Mouse (Mus musculus): ENCODE results near the gene Plekhh3. TPM values are rescaled to one million over a fixed set of nuclear protein-coding genes. Genes with fewer than 3 reads are reported as not detected.

Plekhh3 gene
- polyA plus RNA-seq, 1 experiment from 2014 or later = 17.1 TPM

- Histone ChIP-seq H3K27me3 (ENCODE audit: control insufficient read depth, insufficient read depth, low read depth, low read length) (peaks cover 30% of the 10 kb centered on the region), H3K27ac (ENCODE audit: low read length) (no peak overlapping the region), H3K4me2 (ENCODE audit: low read depth, low read length) (peak overlapping the region; percentile 82), H3K4me3 (ENCODE audit: low read length) (peak overlapping the region; percentile 43), H3K9me3 (ENCODE audit: control insufficient read depth, low read length) (no peaks in the 10 kb centered on the region), H3K36me3 (ENCODE audit: control insufficient read depth, insufficient read depth, low read length) (no peaks in the 10 kb centered on the region), H3K4me1 (replicated peaks; ENCODE audit: control insufficient read depth, insufficient read depth, low read length) (peaks cover 44% of the 10 kb centered on the region), H3K9ac (ENCODE audit: low read length) (peak overlapping the region; percentile 71)
- WGBS = 31% methylated on average over 9 of the region's 9 CpGs
- no peak for ATAC-seq (ENCODE audit: low read depth)
Measured at GRCm38 (mm10) chr11:101174389-101174745, 3.2 kb upstream of the Plekhh3 start.

- H3K9me3 ChIP-seq (ENCODE audit: control insufficient read depth, low read length) = no peaks in the 10 kb centered on the region
- 1% methylated on average over 61 of the region's 61 CpGs for WGBS
Measured at GRCm38 (mm10) chr11:101173631-101174388, 2.7 kb upstream of the Plekhh3 start.

GRCm38 (mm10) chr11:101173112-101173511, 2.0 kb upstream of the Plekhh3 start:
- ATAC-seq (ENCODE audit: low read depth) = no peak
- H3K9ac ChIP-seq (ENCODE audit: low read length) = peak overlapping the region; percentile 19
- no peaks in the 10 kb centered on the region for H3K9me3 ChIP-seq (ENCODE audit: control insufficient read depth, low read length)
- peak overlapping the region; percentile 92 for H3K27ac ChIP-seq (ENCODE audit: low read length)
- peak overlapping the region; percentile 82 for H3K4me2 ChIP-seq (ENCODE audit: low read depth, low read length)
- H3K4me3 ChIP-seq (ENCODE audit: low read length) = peak overlapping the region; percentile 43
- H3K4me1 ChIP-seq (replicated peaks; ENCODE audit: control insufficient read depth, insufficient read depth, low read length) = peaks cover 56% of the 10 kb centered on the region
- peaks cover under 1% of the 10 kb centered on the region for H3K36me3 ChIP-seq (ENCODE audit: control insufficient read depth, insufficient read depth, low read length)
- 9% methylated on average over 11 of the region's 11 CpGs for WGBS
- H3K27me3 ChIP-seq (ENCODE audit: control insufficient read depth, insufficient read depth, low read depth, low read length) = peaks cover 25% of the 10 kb centered on the region

More at GRCm38 (mm10) chr11:101173631-101174388, 2.7 kb upstream of the Plekhh3 start:
- peak overlapping the region; percentile 92 for H3K27ac ChIP-seq (ENCODE audit: low read length)
- peak overlapping the region; percentile 43 for H3K4me3 ChIP-seq (ENCODE audit: low read length)
- H3K4me1 ChIP-seq (replicated peaks; ENCODE audit: control insufficient read depth, insufficient read depth, low read length) = peaks cover 49% of the 10 kb centered on the region
- H3K27me3 ChIP-seq (ENCODE audit: control insufficient read depth, insufficient read depth, low read depth, low read length) = peaks cover 30% of the 10 kb centered on the region
- H3K9ac ChIP-seq (ENCODE audit: low read length) = peak overlapping the region; percentile 71
- H3K36me3 ChIP-seq (ENCODE audit: control insufficient read depth, insufficient read depth, low read length) = no peaks in the 10 kb centered on the region
- peak overlapping the region; percentile 82 for H3K4me2 ChIP-seq (ENCODE audit: low read depth, low read length)
- peak; percentile 54 for ATAC-seq (ENCODE audit: low read depth)

DNA sequence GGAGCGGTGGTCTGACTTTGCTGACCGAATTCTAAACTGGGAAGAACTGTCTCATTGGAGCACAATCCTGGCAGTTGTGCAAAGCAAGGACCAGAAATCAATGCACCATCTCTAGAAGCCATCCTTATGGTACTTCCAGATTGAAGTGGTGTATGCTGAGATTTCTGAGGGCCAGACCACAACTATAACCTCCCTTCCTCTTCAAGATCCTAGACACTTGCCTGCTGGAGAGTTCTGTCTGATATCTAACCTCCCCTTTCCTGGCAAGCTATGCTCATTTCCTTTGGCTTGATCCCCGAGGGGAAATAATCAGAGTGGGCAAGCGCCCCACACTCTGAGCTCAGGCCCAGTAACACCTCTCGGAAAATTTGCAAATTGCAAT, 1.3 kb upstream of the Plekhh3 start:
- Histone ChIP-seq H3K4me3 (ENCODE audit: low read length) (peak overlapping the region; percentile 68), H3K27me3 (ENCODE audit: control insufficient read depth, insufficient read depth, low read depth, low read length) (peaks cover 25% of the 10 kb centered on the region), H3K36me3 (ENCODE audit: control insufficient read depth, insufficient read depth, low read length) (peaks cover 8% of the 10 kb centered on the region), H3K9ac (ENCODE audit: low read length) (peak overlapping the region; percentile 67), H3K4me2 (ENCODE audit: low read depth, low read length) (peak overlapping the region; percentile 82), H3K9me3 (ENCODE audit: control insufficient read depth, low read length) (no peaks in the 10 kb centered on the region), H3K27ac (ENCODE audit: low read length) (peak overlapping the region; percentile 98), H3K4me1 (replicated peaks; ENCODE audit: control insufficient read depth, insufficient read depth, low read length) (peaks cover 59% of the 10 kb centered on the region)
- ATAC-seq (ENCODE audit: low read depth) = no peak
- 5% methylated on average over 5 of the region's 5 CpGs for WGBS

- peaks cover 22% of the 10 kb centered on the region for H3K27me3 ChIP-seq (ENCODE audit: control insufficient read depth, insufficient read depth, low read depth, low read length)
- peaks cover 59% of the 10 kb centered on the region for H3K4me1 ChIP-seq (replicated peaks; ENCODE audit: control insufficient read depth, insufficient read depth, low read length)
Measured at GRCm38 (mm10) chr11:101171721-101172433, 726 bp upstream of the Plekhh3 start.

DNA sequence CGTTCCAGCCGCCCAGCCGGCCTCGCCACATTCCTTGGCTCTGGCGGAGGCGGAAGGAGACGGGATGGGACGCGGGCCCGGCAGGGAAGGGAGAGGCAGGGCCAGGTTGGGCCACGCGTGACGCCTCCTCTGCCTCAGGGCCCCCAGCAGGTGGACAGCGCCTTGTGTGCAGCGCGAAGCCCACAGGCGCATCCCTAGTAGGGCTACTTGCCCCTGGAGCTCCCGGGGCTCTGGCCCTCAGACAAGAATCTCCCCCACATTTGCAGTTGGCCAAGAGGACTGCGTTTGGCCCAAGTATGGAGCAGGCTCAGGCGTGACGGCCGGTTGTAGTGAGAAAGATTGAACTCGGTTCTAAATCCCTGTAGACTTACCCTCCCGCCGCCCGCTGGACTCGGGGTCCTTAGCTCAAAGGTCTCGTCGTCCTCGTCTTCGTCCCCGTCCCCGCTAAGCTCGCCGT, 769 bp downstream of the Plekhh3 start, which contains the start of gene Cntnap1:
TSS of gene Cntnap1 (plus strand) at position 170 of the 457 bp plus-strand sequence.
- H3K4me2 ChIP-seq (ENCODE audit: low read depth, low read length) = peak within 1 kb of the TSS; percentile 97
- H3K9me3 ChIP-seq (ENCODE audit: control insufficient read depth, low read length) = no peaks in the 10 kb centered on the region
- H3K27ac ChIP-seq (ENCODE audit: low read length) = peak within 1 kb of the TSS; percentile 76
- peak within 1 kb of the TSS; percentile 68 for H3K9ac ChIP-seq (ENCODE audit: low read length)
- peaks cover 57% of the 10 kb centered on the region for H3K4me1 ChIP-seq (replicated peaks; ENCODE audit: control insufficient read depth, insufficient read depth, low read length)
- ATAC-seq (ENCODE audit: low read depth) = no peak
- H3K27me3 ChIP-seq (ENCODE audit: control insufficient read depth, insufficient read depth, low read depth, low read length) = peaks cover 13% of the 10 kb centered on the region
- under 1% methylated on average over 35 of the region's 35 CpGs for WGBS
- H3K4me3 ChIP-seq (ENCODE audit: low read length) = peak within 1 kb of the TSS; percentile 55
- H3K36me3 ChIP-seq (ENCODE audit: control insufficient read depth, insufficient read depth, low read length) = peaks cover 24% of the 10 kb centered on the region

More at GRCm38 (mm10) chr11:101171721-101172433, 726 bp upstream of the Plekhh3 start:
- peak overlapping the region; percentile 67 for H3K9ac ChIP-seq (ENCODE audit: low read length)
- WGBS = under 1% methylated on average over 31 of the region's 31 CpGs
- peak overlapping the region; percentile 98 for H3K27ac ChIP-seq (ENCODE audit: low read length)
- peak overlapping the region; percentile 82 for H3K4me2 ChIP-seq (ENCODE audit: low read depth, low read length)
- H3K36me3 ChIP-seq (ENCODE audit: control insufficient read depth, insufficient read depth, low read length) = peaks cover 13% of the 10 kb centered on the region
- H3K9me3 ChIP-seq (ENCODE audit: control insufficient read depth, low read length) = no peaks in the 10 kb centered on the region
- peak; percentile 73 for ATAC-seq (ENCODE audit: low read depth)
- H3K4me3 ChIP-seq (ENCODE audit: low read length) = peak overlapping the region; percentile 68

DNA sequence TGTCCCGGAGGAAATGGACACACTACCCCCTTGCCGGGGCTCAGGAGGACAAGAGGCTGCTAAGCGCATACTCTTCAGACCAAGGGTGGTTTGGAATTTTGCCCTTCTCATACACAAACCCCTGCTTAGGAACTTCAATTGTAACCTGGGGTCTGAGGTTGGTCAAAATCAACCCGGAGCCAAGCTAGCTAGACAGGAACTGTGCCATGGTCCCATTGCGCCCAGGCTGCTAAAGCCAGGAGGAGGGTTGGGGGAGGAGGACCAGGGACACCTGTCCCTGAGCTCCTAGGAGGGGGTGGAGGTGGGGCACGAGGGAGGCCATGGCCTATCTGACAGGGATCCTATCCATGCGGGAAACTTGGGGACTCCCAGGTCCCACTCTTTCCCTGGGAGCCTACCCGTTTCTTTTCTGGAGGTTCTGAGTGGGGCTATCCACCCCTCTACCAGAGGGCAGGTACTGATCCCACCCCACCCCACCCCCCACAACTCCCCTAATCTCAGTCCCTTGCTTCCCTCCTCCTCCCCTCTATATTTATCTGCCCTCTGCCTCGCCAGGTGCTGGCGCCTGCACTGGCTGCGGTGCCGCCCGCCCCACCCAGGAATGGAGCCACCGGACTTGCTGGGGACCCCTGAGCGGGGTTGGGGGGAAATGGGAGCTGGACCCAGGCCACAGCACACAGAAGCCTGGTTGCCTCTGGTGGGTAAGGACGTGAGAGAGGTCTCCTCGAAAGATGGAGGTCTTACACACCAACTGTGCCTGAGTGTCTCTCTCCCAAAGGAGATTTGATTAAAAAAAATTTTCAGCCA, 1.6 kb downstream of the Plekhh3 start:
- peaks cover 8% of the 10 kb centered on the region; the same call in 1 of the 2 replicates for H3K27me3 ChIP-seq (ENCODE audit: control insufficient read depth, insufficient read depth, low read depth, low read length)
- H3K9me3 ChIP-seq (ENCODE audit: control insufficient read depth, low read length) = no peaks in the 10 kb centered on the region
- peaks cover 55% of the 10 kb centered on the region for H3K4me1 ChIP-seq (replicated peaks; ENCODE audit: control insufficient read depth, insufficient read depth, low read length)
- H3K27ac ChIP-seq (ENCODE audit: low read length) = peak overlapping the region; percentile 76
- H3K4me2 ChIP-seq (ENCODE audit: low read depth, low read length) = peak overlapping the region; percentile 97
- ATAC-seq (ENCODE audit: low read depth) = no peak
- H3K36me3 ChIP-seq (ENCODE audit: control insufficient read depth, insufficient read depth, low read length) = peaks cover 25% of the 10 kb centered on the region
- WGBS = 10% methylated on average over 17 of the region's 17 CpGs
- peak overlapping the region; percentile 68 for H3K9ac ChIP-seq (ENCODE audit: low read length)
- H3K4me3 ChIP-seq (ENCODE audit: low read length) = peak overlapping the region; percentile 55

- H3K9ac ChIP-seq (ENCODE audit: low read length) = peak overlapping the region; percentile 68
- 59% methylated on average over 18 of the region's 18 CpGs for WGBS
- no peak overlapping the region for H3K27ac ChIP-seq (ENCODE audit: low read length)
- H3K9me3 ChIP-seq (ENCODE audit: control insufficient read depth, low read length) = no peaks in the 10 kb centered on the region
- H3K36me3 ChIP-seq (ENCODE audit: control insufficient read depth, insufficient read depth, low read length) = peaks cover 35% of the 10 kb centered on the region
- peaks cover 7% of the 10 kb centered on the region; the same call in 1 of the 2 replicates for H3K27me3 ChIP-seq (ENCODE audit: control insufficient read depth, insufficient read depth, low read depth, low read length)
- ATAC-seq (ENCODE audit: low read depth) = no peak
- peak overlapping the region; percentile 97 for H3K4me2 ChIP-seq (ENCODE audit: low read depth, low read length)
- peak overlapping the region; percentile 55 for H3K4me3 ChIP-seq (ENCODE audit: low read length)
- peaks cover 55% of the 10 kb centered on the region for H3K4me1 ChIP-seq (replicated peaks; ENCODE audit: control insufficient read depth, insufficient read depth, low read length)
Measured at GRCm38 (mm10) chr11:101168301-101168980, 2.7 kb downstream of the Plekhh3 start.
